Mouse (Mus musculus): Measurements from ENCODE around the gene Nim1k. TPM values are rescaled to one million over a fixed set of nuclear protein-coding genes. Genes with fewer than 3 reads are reported as not detected.

Gene Nim1k
- polyA plus RNA-seq (2012; rRNA removed) = 9.2 and 10.2 TPM in 2 replicates

DNA sequence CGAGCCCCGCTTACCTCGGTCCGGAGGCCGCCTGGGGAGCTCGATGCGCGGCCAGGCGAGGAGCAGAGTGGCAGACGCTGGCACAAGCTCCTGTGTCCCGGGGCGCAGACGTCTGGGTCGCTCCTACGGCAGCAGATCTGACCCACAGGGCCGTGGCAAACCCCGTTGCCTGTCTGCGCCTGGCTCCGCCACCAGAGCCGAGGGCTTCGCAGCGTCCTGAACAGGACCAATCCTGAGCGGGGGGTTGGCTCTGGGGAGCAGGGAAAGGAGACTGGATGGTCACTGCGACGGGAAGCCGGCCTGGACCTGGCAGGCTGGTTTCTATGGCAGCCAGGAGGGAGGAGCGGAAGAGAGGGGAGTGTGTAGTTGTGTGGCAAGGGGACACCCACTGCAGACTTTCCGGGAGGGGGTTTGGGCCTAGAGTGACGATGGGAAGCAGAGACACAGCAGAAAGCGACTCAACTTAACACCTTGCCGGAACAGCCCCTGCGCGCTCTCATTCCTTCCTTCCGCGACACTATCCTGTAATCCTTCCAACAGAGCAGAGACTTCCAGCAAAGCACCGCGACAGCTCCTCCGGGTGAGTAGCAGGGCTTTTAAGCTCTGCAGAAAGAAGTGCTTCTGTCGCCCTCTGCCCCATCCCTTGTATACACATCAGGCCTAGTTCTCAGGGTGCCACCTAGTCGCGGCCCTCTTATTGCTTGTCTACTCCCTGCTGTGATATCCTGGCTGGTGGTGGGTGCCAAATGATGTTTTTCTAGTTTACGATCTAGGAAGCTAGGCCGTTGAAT is at the start of gene Nim1k:
Gene Nim1k, minus strand, starts transcription at position 202 of the 791 bp plus-strand sequence.
- peak; percentile 76 to 83 for DNase-seq (ENCODE audit: extremely low spot score in 1 of 2, low spot score in 1 of 2)

DNA sequence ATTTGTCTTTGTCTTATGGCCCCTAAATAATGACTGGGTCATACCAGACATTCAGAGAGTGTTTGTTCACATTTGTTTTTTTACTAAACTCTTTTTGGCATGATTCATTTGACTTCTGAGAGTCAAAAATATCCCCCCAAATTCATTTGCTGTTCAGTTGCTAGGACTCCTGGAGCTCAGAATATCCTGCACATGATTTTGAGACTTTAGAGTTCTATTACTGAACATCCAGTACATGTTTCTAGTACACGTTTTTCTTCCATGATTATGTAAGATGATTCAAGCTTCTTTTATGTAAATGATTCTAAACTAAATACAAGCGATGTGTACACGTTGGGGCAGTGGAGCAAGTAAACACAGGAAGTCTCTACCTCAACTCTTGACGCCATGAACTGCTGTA is 42.0 kb upstream of the Nim1k start:
- DNase-seq (ENCODE audit: extremely low spot score in 1 of 2, low spot score in 1 of 2) = no peak

DNA sequence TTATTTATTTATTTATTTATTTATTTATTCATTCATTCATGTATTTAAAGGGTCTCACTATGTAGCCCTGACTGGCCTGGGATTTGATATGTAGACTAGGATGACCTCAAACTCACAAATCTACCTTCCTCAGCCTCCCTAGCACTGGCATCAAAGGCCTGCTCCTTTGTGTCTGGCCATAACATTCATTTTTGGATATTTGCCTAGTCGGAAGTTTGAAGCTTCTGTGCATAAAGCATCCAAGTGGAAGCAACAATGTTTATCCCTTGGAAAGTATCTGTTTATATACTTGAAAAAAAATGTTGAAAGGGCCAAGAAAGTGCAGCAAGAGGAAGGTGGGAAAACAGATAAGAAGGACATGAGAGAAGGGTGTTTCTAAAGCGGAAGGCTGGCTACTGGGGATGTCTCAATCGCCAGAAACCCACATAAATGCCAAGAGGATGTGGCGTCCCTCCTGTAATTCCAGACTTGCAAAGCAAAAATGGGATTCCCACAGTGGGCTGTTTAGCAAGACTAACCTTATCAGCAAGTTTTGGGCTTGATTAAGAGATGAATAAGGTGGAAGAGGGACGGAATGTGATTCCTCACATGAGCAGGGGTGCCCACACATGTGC is 37.2 kb upstream of the Nim1k start:
- no peak for DNase-seq (ENCODE audit: extremely low spot score in 1 of 2, low spot score in 1 of 2)

DNA sequence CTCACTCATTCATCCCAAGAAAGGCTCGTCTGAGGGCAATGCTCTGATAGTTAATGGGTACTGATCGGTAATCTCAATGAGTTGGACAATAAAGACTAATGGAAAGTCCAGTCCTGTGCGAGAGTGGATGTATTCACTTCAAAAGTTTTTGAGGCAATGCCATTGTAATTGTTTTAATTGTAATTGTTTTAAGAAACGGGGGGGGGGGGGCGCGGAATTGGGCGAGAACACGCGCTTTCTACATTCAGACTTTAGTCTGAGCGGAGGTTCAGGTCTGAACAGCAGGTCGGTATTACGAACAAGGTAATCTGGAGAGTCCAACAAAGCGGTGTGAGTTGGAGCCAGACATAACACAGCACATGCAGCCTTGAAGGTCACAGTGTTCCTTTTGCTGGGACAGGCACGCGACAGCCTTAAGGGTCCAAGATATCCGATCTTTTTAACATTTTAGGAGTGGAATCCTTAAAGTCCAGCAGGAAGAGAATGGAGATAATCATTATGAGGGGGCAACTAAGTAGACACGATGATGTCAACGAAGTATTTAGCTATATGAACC is 36.0 kb upstream of the Nim1k start:
- DNase-seq (ENCODE audit: extremely low spot score in 1 of 2, low spot score in 1 of 2) = no peak

DNA sequence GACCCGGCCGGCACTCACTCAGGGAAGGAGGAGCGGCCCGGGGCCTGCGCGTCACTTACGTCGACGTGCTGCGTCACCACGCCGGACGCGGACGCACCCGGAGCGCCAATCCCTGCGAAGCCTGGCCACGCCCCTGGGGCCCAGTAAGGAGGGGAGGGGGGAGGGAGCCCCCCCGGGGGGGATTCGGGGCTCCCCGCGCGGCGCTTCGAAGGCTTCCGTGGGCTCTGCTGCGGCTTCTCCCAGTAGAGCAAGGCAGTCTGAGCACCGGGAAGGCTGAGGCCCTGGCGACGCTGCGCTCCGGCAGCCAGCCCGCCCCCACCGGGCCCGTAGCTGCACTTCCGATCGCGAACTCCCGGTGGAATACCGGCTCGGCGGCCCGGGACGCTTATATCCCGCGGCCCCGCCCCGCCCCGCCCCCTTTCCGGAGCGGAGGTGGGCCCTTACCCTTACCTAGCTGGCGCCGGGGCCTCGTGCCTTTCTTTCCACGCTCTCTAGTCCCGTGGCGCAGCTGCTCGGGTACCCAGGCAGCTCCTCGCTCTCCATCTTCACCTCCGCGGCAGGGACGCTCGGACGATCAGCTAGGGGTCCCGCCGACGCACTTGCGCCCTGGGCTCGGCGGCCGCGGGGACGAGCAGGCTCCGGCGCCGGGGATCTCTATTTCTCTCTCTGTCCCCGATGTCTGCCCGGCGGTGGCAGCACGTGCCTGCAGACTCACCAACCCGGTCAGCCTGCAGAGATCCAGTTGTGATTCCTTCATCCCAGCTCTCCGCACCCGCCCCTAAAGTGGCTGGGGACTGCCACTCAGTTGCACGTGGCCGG is 35.3 kb upstream of the Nim1k start, which contains the start of gene Zfp131:
Gene Zfp131, minus strand, starts transcription at position 129 of the 819 bp plus-strand sequence.
- peak; percentile 85 to 94 for DNase-seq (ENCODE audit: extremely low spot score in 1 of 2, low spot score in 1 of 2)

DNA sequence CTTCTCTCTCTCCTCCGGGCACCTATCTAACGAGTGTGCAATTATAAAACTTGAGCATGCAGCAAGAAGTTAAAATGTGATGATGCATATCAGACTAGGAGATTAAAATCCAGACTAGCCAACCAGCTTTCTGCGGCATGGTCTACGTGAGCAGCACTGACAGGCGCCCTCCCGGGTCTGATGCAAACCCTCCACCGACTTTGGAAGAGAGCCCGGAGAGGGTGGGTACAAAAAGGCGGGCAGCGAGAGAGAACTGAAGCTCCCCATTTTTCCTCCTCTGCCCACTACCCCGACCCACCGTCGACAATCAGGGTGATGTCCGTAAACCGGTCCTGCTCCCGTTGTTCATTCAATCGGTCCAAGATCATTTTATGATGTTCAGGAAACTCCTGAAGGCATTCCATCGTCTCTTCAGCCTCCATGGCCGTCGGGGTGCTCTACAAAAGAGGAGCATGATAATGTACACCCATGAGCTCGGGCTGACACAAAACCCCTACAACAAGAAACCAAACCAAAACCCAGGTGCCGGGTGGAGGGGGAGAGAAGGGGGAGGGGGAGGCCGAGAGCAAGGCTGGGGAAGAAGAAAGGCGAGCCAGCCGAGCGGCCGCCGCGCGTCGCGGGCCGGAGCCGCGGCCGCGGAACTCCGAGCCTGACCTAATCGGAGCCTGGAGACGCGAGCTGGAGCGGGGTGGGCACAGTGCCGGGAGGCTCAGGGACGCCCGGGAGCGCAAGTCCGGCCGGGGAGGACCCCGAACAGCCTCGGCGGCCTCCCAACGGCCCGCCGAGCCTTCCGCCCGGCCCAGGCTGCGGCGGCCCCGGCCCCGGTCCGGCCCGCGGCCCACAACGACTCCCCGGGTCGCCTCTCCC is 34.4 kb upstream of the Nim1k start:
- peak; percentile 33 to 66 for DNase-seq (ENCODE audit: extremely low spot score in 1 of 2, low spot score in 1 of 2)

DNA sequence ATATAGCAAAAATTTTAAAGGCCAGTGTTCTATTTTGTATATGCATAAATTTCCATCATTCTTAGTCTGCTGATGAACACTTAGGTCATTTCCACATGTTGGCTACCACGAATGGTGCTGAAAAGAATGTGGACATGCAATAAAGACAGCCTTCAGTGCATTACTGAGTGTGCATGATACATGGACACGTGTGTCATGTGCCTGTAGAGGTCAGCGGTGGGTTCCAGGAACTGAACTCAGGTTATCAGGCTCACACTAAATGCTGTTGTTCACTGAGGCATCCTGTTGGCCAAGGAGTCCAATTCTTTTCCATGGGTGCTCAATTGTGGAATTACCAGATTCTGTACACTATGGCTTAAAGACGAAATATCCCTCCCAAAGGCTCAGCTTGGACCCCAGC is 27.9 kb upstream of the Nim1k start:
- no peak for DNase-seq (ENCODE audit: extremely low spot score in 1 of 2, low spot score in 1 of 2)

DNA sequence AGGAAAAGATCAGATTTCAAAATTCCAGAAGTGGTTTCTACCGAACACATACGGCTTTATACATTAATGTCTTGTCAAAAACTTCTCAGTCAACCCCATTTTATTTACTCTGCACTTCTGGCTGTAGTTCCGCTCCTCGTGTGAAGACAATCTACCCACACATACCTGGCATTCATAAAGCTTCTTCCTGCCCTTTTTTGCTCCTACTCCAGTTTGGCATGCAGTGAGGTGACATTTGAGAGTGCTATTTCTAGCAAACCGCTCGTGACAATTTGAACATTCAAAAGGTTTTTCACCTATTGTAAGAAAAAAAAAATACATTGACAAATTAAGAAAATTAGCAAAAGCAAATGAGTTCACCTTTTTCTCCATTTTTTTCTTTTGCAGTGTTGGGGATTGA is 12.9 kb upstream of the Nim1k start:
- DNase-seq (ENCODE audit: extremely low spot score in 1 of 2, low spot score in 1 of 2) = peak in 1 of 2 experiments; percentile 34

DNA sequence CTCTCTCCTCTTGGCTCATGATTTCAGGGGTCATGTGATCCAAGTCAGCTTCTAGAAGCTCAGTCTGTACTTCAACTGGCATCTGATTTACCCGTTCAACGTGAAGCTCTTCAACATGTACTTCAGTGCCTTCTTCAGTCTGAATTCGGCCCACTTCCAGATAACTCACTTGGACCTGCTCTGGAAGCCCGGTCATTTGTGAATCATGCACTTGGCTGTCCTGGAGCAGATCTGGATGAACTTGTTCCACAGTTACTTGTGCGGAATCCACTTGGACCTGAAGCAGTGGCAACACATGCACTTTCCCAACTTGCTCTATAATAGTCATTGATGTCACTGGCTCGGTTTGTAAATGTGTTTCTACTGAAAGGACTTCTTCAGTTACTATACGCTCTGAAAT is 10.8 kb upstream of the Nim1k start:
- no peak for DNase-seq (ENCODE audit: extremely low spot score in 1 of 2, low spot score in 1 of 2)

DNA sequence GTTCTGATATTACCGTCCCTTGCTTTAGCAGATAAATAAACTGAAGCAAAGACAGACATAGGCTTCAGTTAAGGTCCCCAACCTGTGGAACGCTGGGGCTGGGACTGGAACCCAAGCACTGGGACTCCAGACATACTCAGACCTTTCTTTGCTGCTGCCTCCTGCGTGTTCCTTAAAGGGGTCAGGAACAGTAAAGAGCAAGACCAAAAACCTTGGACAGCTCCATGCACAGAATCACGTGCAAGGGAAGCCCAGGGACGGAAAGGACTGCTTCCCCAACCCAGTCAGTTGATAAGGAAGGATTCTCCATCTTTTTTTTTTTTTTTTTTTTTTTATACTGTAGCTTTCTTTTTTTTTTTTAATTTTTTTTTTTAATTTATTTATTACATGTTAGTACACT is 1.1 kb upstream of the Nim1k start:
- no peak for DNase-seq (ENCODE audit: extremely low spot score in 1 of 2, low spot score in 1 of 2)

DNA sequence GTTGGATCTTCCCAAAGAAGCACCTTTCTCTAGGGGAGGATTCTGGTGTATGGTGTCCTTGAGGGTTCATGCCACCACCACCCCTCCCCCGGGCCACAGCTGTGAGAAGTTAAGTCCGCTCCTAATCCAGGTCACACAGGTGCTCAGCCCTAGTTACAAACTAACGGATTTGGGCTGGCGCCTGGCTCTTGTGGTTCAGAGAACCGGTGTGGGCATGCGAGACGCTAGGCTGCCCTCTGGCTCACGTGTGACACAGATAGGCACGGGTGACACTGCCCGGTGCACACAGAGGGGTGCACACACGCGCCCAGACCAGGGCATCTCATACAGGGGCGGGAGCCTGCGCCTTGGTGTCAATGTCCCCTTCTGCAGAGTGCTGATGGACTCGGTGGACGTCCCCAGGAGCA is 538 bp downstream of the Nim1k start:
- peak in 1 of 2 experiments; percentile 39 for DNase-seq (ENCODE audit: extremely low spot score in 1 of 2, low spot score in 1 of 2)

DNA sequence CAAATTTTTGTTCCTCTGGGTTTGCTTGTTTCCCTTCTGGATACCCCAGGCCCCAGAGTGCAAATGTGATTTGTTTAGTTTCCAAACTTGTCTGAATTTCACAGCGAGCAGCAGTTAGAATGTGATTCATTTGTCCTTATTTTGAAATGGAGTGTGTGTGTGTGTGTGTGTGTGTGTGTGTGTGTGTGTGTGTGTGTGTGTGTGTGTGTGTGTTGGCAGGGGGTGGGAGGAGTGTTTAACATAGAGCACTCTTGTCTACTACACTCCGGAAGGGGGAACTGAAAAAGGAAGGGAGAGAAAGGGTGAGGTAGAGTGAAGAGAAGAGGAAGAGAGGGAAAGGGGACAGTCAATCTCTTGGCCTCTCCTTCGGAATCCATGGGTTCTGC is 1.1 kb downstream of the Nim1k start:
- peak in 1 of 2 experiments; percentile 42 for DNase-seq (ENCODE audit: extremely low spot score in 1 of 2, low spot score in 1 of 2)

DNA sequence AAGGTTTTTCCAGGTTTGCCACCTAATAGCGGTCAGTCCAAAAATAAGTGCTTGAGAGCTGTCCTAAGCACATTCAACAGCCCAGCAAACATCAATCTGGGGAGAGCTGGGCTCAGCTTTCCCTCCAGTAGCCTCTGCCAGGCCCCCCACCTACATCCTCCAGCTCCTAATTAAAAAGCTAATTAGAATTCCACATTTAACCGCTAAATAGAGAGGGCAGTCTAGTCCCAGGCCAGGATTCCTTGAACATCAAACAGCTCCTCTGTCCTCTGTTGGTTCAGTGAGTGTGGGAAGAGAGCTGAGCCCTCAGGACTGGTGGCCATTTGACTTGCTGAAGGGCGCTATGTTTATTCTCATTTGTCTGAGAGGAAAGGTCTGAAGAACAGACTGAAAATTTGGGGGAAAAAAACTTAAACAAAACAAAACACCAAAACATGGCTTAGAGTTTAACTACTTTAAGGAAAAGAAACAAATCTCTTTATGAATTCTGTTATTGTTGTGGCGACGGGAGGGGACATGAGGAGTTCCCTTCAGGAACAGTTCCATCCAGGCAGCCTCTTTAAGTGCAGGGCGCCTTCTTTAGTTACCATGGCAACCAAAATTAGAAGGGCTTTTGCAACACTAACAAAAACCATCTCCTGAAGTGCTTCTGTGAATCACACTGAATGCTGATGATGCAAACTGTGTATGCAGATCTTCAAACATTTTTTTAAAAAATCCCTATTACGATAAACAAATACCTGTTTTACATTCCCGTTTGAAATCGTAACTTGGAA is 1.6 kb downstream of the Nim1k start:
- peak; percentile 49 to 68 for DNase-seq (ENCODE audit: extremely low spot score in 1 of 2, low spot score in 1 of 2)

DNA sequence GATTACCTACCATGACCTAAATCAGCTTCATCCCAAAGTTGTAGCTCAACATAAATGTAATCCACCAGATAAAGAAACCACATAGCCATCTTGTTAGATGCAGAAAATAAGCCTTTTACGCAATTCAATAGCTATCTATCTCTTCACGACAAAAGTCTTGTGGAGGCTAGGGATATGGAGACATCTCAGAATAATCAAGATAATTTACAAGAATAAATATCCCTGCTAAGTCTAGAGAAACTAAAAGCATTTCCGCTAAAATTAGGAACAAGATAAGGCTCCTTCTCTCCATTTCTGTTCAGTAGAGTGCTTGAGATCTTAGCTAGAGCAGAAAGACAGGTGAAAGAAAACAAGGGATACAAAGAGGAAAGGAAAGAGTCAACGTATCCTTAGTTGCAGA is 8.8 kb downstream of the Nim1k start:
- DNase-seq (ENCODE audit: extremely low spot score in 1 of 2, low spot score in 1 of 2) = no peak

DNA sequence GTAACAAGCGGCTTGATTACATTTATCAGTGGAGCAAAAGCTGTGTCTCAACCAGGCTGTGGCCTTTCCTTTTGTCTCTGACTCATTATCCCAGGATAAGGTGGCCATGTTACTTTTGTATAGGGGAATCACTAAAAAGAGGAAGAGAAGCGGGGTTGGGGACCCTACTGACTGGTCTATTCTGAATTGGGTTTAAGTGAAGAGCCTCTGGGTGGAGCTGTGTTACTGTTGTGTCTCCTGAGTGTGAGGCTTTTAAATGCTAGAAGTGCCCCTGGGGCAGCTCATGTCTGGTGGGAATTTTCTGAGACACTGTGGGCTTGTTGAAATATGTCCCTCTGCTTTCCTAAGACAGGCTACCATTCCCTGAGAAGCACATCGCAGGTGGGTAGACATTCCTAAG is 12.2 kb downstream of the Nim1k start:
- no peak for DNase-seq (ENCODE audit: extremely low spot score in 1 of 2, low spot score in 1 of 2)

DNA sequence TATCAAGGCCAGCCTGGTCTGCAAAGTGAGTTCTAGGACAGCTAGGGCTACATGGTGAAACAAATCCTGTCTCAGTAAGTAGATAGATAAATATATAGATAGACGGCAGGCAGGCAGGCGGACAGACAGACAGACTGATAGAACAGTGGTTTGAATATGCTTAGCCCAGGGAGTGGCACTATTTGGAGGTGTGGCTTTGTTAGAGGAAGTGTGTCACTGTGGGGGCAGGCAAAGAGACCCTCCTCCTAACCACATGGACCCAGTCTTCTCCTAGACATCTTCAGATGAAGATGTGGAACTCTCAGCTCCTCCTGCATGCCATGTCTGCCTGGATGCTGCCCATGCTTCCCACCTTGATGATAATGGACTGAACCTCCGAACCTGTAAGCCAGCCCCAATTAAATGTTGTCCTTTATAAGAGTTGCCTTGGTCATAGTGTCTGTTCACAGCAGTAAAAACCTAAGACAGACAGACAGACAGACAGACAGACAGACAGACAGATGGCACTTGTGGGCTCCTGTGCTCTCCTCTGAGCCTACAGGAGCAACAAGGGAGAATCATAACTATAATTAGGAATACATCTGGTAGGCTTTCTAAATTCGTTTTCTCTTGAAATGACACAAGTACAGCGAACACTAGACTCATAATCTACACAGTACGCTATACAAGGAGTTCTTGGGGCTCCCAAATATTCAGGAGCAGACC is 12.8 kb downstream of the Nim1k start:
- DNase-seq (ENCODE audit: extremely low spot score in 1 of 2, low spot score in 1 of 2) = peak in 1 of 2 experiments; percentile 52

DNA sequence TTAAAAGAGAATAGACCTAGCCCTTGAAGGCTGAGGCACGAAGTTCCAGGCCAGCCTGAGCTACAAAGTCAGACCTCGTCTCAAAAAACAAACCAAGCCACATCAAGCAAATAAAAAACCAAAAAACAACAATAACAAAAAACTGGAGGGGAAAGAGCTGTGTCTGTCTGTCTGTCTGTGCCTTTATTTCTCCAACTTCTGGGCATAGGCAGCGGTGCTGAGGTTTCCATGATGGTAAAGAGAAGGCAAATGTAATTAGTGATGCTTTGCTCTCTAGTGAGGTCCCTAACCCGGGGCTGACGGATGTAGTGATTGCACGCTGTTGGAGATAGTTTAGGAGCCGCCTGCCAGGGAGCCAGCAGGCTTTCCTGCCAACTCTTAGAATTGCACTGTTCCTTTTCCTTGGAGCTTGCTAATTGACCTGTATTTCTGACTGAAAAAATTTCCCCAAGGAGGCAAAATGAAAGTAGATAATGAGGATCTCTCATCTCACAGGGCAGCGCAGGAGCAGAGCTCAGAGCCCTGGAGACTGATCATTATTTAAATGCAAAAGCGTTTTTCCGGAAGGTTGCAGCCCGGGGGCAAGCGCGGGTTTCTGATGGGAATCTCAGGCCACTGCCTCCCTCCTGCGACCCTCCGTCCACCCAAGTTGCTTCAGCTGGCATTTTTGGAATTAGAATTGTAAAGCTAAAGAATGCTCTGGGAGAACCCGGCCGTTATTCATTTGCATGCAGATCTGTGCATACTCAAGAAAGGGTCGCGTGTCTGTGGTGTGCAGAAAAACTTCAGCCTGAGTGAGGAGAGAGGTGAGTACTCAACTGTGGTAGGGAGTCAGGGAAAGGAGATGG is 14.1 kb downstream of the Nim1k start:
- no peak for DNase-seq (ENCODE audit: extremely low spot score in 1 of 2, low spot score in 1 of 2)

DNA sequence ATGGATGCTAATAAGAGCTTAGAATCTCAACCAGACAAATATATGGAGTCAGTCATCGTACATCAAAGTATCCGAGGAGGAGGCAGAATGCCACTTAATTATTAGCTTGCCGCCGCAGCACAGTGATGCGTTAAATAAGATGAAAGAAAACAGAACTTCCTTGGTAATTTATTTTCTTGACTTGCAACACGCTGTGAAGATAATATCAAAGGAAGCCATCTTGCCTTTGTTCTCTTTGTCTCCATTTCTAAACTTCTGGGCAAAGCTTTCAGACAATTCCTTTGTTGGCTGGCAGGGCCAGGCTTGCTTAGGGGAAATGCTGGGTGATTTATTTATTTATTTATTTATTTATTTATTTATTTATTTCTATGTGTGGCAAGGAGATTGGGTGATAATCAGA is 24.2 kb downstream of the Nim1k start:
- DNase-seq (ENCODE audit: extremely low spot score in 1 of 2, low spot score in 1 of 2) = no peak
